Mouse (Mus musculus): ENCODE data around the gene Mical3.
A peak's percentile ranks its signal among the peaks of the same experiment; 100 is the strongest.

The Mical3 gene

GRCm38 (mm10) chr6:121145010-121145604, 14.3 kb upstream of the Mical3 start:
- no peak for DNase-seq

GRCm38 (mm10) chr6:121144066-121144465, 13.3 kb upstream of the Mical3 start:
- peak; percentile 90 to 92 for DNase-seq

DNA sequence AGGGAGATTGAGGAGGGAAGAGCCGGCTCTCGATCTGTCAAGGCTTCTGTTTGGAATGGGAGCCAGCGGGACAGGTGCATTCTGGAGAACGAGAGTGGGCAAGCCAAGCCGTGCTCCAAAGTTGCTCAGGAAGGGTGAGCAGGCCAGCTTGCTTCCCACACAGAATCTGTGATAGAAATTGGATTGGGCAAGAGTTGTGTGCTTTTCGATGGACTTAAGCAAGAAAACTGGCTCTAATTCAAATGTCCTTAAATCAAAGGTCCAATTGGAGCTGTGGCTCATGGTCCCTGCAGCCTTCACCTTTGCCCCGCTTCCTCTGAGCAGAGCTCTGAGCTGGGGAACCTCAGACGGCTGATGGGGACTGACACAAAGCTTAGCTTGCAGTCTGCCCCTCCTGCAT, 12.6 kb upstream of the Mical3 start:
- peak; percentile 77 to 88 for DNase-seq

DNA sequence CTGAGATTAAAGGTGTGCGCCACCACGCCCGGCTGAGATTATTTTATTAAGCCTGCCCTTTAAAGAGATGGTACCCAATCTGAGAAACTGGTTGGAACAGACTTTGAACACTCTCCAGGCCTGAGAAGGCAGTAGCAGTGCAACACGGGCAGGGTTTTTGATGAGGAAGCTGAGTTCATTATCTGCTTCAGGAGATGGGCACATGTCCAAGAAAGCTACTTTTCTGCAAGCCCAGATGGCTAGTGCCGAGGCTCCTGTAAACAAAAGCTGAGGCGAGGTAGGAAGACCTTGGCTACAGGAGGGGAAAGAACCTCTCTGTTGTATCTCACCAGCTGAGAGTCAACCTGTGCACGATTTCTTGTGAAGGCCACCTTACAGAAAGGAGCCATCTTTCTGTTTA, 11.5 kb upstream of the Mical3 start:
- no peak for DNase-seq

DNA sequence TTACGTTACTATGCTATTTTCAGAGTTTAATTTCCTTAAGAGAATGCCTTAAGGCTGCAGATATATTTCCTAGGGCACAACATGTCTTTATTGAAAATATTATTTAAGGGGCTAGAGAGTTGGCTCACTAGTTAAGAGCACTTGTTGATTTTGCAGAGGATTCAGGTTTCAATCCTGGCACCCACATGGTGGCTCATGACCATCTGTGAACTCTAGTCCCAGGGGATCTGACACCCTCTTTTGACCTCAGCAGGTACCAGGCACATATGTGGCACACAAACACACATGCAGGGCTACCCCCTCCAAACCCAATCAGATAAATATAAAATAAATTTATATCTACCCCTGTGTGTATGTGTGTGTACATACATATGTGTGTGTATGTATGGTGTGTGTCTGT, 8.5 kb upstream of the Mical3 start:
- DNase-seq: no peak

DNA sequence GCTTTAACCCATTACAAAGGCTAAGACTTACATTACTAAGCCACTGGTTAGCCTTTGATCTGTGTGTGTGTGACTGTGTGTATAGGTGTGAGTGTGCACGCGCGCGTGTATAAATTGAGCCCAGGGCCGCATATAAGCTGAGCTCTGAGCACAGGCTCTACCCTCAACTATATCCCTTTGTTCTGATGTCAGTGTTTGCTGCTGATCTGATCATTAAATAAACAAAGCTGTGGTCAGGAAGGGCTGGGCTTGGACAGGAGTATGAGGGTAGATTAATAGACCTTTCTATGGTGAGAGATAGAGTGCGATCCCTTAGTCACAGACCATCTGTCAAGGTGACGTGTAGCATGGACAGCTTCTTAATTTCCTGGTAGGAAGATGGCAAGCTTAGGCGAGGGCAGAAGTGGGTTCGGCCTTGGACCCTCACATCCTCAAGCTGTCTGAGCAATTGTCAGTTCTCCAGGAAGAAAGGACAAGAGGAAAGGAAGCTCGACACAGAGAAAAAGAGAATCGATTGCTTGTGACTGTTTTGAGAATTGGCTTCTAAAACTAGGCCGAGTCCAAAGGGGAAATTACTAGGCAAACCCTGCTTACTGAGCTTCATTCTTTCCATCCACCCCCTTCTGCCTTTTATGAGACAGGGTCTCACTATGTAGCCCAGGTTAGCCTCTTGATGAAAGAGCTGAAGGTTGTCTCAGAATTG, 7.7 kb upstream of the Mical3 start:
- no peak for DNase-seq

DNA sequence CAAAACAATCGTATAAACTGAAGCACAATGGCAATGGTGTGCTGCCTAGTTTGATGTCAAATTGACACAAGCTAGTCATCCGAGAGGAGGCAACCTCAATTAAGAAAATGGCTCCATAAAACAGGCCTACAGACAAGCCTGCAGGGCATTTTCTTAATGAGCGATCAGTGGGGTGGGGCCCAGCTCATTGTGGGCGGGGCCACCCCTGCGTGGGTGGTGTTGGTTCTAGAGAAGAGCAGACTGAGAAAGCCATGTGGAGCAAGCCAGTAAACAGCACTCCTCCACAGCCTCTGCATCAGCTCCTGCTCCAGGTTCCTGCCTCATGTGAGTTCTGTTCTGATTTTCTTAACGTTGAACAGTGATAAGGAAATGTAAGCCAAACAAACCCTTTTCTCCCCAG, 6.4 kb upstream of the Mical3 start:
- no peak for DNase-seq

DNA sequence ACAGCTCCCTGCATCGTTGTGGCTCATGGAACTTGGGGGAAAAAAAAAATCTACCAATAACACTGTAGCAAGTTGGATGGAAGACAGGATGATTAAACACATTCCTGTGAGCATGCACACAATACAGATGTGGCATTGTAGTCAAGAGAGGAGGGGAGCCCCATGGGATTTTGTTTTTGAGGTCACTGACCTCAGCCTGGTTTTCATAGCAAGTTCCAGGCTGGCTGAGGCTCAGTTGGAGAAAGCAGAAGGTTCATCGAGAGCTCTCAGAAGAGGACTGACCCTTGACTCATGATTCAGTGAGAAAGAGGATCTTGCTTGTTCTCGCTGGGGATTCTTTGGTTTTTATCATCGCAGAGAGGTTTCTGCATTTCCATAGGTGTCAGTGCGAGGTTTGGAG, 4.1 kb upstream of the Mical3 start:
- no peak for DNase-seq

- DNase-seq: no peak
Measured at GRCm38 (mm10) chr6:121134249-121134648, 3.5 kb upstream of the Mical3 start.

DNA sequence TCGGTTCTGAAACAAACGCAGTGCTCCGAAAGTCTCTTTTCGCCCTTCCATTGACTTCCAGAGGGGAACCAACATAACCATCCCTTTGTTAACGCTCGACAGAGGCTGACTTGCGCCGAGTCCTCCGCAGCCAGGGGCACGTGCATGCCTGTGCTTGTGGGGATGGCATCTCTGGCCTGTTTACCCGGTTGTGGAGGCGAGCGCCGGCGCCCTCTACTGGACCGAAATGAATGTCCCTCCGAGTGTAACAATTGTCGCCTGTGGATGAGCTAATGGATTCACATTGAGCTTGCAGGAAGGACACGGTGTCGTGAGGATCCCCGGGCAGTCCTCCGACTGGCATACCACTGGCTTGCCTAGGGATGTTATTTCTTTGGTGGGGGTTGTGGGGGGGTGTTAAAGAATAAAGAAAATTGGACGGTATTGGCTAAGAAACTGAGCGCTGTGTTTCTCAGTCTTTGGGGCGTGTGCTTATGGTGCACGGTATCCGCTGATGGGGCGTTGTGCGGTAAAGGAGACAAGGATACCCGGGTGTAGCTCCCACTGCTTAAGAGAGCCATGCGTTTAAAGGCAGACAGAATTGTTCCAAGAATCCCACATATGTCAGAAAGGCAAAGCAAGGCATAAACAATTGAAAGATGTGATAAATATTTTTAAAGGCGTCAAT, 627 bp downstream of the Mical3 start:
- peak; percentile 87 to 92 for DNase-seq

GRCm38 (mm10) chr6:121129506-121129905, 1.3 kb downstream of the Mical3 start:
- peak in 1 of 2 experiments; percentile 15 for DNase-seq

DNA sequence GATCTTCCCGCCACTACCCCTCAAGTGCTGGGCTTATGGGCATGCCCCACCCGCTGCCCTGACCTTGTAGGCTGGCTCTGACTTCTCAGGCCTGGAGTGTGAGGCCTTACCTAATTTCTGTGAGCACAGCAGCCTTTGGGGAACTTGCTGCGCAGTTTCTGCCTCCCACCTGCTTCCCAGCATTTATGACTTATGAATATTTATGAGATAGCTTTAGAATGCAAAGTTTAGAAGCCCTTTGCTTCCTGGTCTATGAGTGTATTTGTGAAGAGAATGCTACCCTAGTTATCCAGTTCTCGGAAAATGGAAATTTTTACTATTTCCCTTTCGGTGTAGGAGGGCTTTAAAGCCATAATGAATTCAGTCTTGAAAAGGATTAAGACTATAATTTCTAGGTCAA, 2.1 kb downstream of the Mical3 start:
- DNase-seq: peak in 1 of 2 experiments; percentile 20

GRCm38 (mm10) chr6:121127726-121128125, 3.1 kb downstream of the Mical3 start:
- DNase-seq: no peak

DNA sequence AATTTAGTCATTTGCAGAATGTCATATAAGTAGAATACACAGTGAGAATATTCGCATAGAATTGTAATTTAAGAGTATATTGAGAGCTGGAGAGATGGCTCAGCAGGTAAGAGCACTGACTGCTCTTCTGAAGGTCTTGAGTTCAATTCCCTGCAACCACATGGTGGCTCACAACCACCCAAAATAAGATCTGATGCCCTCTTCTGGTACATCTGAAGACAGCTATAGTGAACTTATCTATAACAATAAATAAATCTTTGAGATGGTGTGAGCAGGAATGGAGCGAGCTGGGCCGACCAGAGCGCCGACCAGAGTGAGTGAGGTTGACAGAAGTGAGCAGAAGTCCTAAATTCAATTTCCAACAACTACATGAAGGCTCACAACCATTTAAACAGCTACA, 4.6 kb downstream of the Mical3 start:
- no peak for DNase-seq

GRCm38 (mm10) chr6:121122739-121123241, 8.0 kb downstream of the Mical3 start:
- peak; percentile 87 to 89 for DNase-seq

GRCm38 (mm10) chr6:121120776-121121175, 10.0 kb downstream of the Mical3 start:
- no peak for DNase-seq

DNA sequence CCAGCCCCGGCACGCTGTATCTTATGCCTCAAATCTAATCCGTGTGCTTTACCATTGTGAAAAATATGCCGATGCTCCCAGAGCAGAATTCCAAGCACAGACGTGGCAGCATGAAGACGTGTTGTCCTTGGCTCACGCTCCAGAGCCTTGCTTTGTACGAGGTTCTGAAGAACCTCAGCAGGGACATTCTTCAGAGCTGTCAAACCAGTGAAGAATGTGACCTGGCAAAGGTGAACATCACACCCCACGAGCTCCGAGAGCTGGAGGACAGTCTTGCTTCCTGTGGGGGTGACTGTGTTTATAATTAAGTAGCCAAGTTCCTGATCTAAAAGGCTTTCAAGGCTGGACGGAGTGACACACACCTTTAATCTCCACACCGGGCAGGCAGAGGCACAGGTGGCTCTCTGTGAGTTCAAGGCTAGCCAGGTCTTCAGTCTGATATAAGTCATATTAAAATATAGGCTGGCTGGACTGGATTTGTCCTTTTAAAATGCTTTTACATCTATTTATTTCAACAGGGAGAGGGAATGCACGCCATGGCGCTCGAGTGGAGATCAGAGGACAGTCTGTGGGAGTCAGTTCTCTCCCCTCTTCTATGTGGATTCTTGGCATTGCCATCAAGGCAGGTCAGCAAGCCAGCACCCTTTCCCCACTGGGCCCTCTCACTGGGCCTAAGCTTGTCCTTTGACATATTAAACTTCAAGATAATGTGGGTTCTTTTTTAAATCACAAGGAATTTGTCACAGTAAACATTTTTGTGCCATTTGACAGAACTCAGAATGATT, 12.6 kb downstream of the Mical3 start:
- DNase-seq: peak; percentile 34 to 51

DNA sequence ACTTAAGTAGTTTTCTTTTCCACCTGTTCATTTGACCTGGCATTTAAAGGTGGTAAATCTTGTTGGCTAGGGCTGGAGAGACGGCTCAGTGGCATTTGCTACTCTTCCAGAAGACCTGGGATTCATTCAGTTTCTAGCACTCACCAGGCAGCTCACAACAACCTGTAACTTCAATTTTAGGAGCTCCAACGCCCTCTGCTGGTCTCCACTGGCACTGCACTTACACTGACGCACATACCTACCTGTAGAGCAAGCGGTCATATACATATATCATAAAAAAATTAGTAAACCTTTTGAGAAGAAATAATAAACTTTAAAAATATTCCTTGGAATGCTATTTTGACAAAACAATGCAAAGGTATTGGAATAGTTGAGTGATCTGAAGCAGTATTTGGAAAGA, 13.7 kb downstream of the Mical3 start:
- DNase-seq: peak in 1 of 2 experiments; percentile 37

DNA sequence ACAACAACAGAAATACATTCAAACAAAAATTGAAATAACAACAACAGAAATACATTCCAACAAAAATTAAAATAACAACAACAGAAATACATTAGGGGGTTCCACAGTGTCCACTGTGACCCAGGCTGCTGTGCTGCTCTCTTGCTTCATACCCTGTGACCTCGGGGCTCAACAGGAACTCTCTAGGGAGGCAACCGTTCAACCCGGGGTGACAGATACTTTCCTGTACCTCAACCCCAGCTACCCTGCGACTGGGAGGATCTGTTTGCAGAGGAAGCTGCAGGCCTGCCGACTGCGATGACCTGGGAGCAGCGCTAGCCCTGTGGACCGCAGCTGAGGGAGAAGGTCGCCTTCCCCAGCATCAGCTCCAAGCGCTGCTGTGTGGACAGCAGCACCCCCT, 14.4 kb downstream of the Mical3 start:
- DNase-seq: no peak

- DNase-seq: no peak
Measured at GRCm38 (mm10) chr6:121111448-121112055, 19.2 kb downstream of the Mical3 start.

DNA sequence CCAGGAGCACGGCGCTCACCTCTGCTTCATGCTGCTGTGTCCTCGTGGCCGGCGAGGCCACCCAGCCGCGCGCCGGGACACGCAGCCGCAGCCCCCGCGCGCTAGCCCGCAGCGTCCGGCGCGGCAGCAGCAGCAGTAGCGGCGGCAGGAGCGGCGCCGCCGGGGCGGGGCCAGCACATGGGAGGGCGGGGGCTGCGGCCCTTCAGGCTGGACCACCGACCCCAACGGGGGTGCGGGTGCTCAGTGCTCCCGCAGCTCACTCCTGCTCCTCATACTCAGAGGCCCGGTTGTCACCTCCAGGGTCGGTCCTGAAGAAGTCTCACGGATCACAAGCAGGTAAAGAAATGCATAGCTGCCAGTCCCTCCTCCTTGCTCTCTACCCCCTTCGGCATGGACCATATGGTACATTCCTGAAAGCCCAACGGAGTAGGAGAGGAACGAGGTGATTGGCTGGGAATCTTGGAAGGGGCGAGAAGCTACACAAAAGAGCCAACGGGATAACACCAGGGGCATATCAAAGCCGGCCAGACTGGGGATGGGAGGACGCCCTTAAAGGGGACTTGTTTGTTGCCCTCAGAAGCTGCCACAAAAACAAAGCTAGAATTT, 20.7 kb downstream of the Mical3 start:
- peak; percentile 91 to 97 for DNase-seq
